Mouse (Mus musculus): ENCODE measurements around the gene Olfr1424. TPM values are rescaled to one million over a fixed set of nuclear protein-coding genes. Genes with fewer than 3 reads are reported as not detected.
"Not testable (repeated sequence)": the region's sequence is repeated elsewhere in the genome, so short reads cannot be mapped to it uniquely, and the experiment has no call there.

The Olfr1424 gene
- polyA plus RNA-seq (2015; fragmentation: Nextera tagmentation; extraction: Ambion mirVana): not detected in 2 replicates

GRCm38 (mm10) chr19:12062582-12062981 lies at the start of gene Olfr1424:
Olfr1424 (minus strand) TSS chr19:12062682.
- 97% methylated on average over 1 of the region's 1 CpGs for WGBS
- not testable (repeated sequence) for ATAC-seq; H3K27ac ChIP-seq (ENCODE audit: low read depth, low read length); H3K27me3 ChIP-seq (replicated peaks; ENCODE audit: control insufficient read depth, insufficient read depth, low read length); H3K4me3 ChIP-seq (ENCODE audit: low read depth, low read length); H3K4me2 ChIP-seq (replicated peaks; ENCODE audit: low read depth); H3K4me1 ChIP-seq (replicated peaks; ENCODE audit: control insufficient read depth, insufficient read depth, low read length); H3K9ac ChIP-seq (ENCODE audit: low read depth, low read length); H3K9me3 ChIP-seq (ENCODE audit: control insufficient read depth); H3K36me3 ChIP-seq (ENCODE audit: control insufficient read depth, insufficient read depth)

GRCm38 (mm10) chr19:12104541-12104940 lies 42.1 kb upstream of the Olfr1424 start:
- no peak overlapping the region for H3K4me3 ChIP-seq (ENCODE audit: low read depth, low read length)
- H3K9ac ChIP-seq (ENCODE audit: low read depth, low read length): no peak overlapping the region
- no peaks in the 10 kb centered on the region for H3K9me3 ChIP-seq (ENCODE audit: control insufficient read depth)
- H3K36me3 ChIP-seq (ENCODE audit: control insufficient read depth, insufficient read depth): no peaks in the 10 kb centered on the region
- no peak overlapping the region for H3K4me2 ChIP-seq (replicated peaks; ENCODE audit: low read depth)
- WGBS: 48% methylated on average over 1 of the region's 1 CpGs
- no peaks in the 10 kb centered on the region for H3K27me3 ChIP-seq (replicated peaks; ENCODE audit: control insufficient read depth, insufficient read depth, low read length)
- no peaks in the 10 kb centered on the region for H3K4me1 ChIP-seq (replicated peaks; ENCODE audit: control insufficient read depth, insufficient read depth, low read length)
- ATAC-seq: no peak
- TF ChIP-seq CTCF (IDR thresholded peaks at IDR 0.05; ENCODE audit: low read depth): no peak
- no peak overlapping the region for H3K27ac ChIP-seq (ENCODE audit: low read depth, low read length)

- ATAC-seq: no peak
- H3K4me2 ChIP-seq (replicated peaks; ENCODE audit: low read depth): no peak within 1 kb of the TSS
- no peak within 1 kb of the TSS for H3K27ac ChIP-seq (ENCODE audit: low read depth, low read length)
- H3K4me1 ChIP-seq (replicated peaks; ENCODE audit: control insufficient read depth, insufficient read depth, low read length): no peaks in the 10 kb centered on the region
- 96% methylated on average over 2 of the region's 2 CpGs for WGBS
- H3K36me3 ChIP-seq (ENCODE audit: control insufficient read depth, insufficient read depth): no peaks in the 10 kb centered on the region
- no peaks in the 10 kb centered on the region for H3K27me3 ChIP-seq (replicated peaks; ENCODE audit: control insufficient read depth, insufficient read depth, low read length)
- H3K9ac ChIP-seq (ENCODE audit: low read depth, low read length): no peak within 1 kb of the TSS
- no peak within 1 kb of the TSS for H3K4me3 ChIP-seq (ENCODE audit: low read depth, low read length)
- no peaks in the 10 kb centered on the region for H3K9me3 ChIP-seq (ENCODE audit: control insufficient read depth)
- TF ChIP-seq CTCF (IDR thresholded peaks at IDR 0.05; ENCODE audit: low read depth): no peak
These were observed 40.8 kb upstream of the Olfr1424 start, which contains the start of gene Olfr1427 for GRCm38 (mm10) chr19:12103234-12103633. Olfr1427 (minus strand) TSS chr19:12103334.

GRCm38 (mm10) chr19:12091913-12092312 lies 29.4 kb upstream of the Olfr1424 start, which contains the start of gene Olfr1426:
Olfr1426 (minus strand) TSS chr19:12092013.
- Histone ChIP-seq H3K27ac (ENCODE audit: low read depth, low read length) (no peak within 1 kb of the TSS), H3K4me1 (replicated peaks; ENCODE audit: control insufficient read depth, insufficient read depth, low read length) (no peaks in the 10 kb centered on the region), H3K4me3 (ENCODE audit: low read depth, low read length) (no peak within 1 kb of the TSS), H3K4me2 (replicated peaks; ENCODE audit: low read depth) (no peak within 1 kb of the TSS), H3K27me3 (replicated peaks; ENCODE audit: control insufficient read depth, insufficient read depth, low read length) (no peaks in the 10 kb centered on the region), H3K9ac (ENCODE audit: low read depth, low read length) (no peak within 1 kb of the TSS), H3K9me3 (ENCODE audit: control insufficient read depth) (no peaks in the 10 kb centered on the region), H3K36me3 (ENCODE audit: control insufficient read depth, insufficient read depth) (no peaks in the 10 kb centered on the region)
- ATAC-seq: no peak
- TF ChIP-seq CTCF (IDR thresholded peaks at IDR 0.05; ENCODE audit: low read depth): no peak
- WGBS: 71% methylated on average over 1 of the region's 1 CpGs

GRCm38 (mm10) chr19:12077631-12078030 lies 15.1 kb upstream of the Olfr1424 start, which contains the start of gene Olfr1425:
Olfr1425 (minus strand) TSS chr19:12077731.
- not testable (repeated sequence) for H3K4me2 ChIP-seq (replicated peaks; ENCODE audit: low read depth); H3K4me1 ChIP-seq (replicated peaks; ENCODE audit: control insufficient read depth, insufficient read depth, low read length); H3K36me3 ChIP-seq (ENCODE audit: control insufficient read depth, insufficient read depth); H3K9ac ChIP-seq (ENCODE audit: low read depth, low read length); H3K27ac ChIP-seq (ENCODE audit: low read depth, low read length); H3K9me3 ChIP-seq (ENCODE audit: control insufficient read depth); ATAC-seq; H3K4me3 ChIP-seq (ENCODE audit: low read depth, low read length); H3K27me3 ChIP-seq (replicated peaks; ENCODE audit: control insufficient read depth, insufficient read depth, low read length)
- 81% methylated on average over 4 of the region's 4 CpGs for WGBS

- H3K27me3 ChIP-seq (replicated peaks; ENCODE audit: control insufficient read depth, insufficient read depth, low read length); H3K4me1 ChIP-seq (replicated peaks; ENCODE audit: control insufficient read depth, insufficient read depth, low read length); H3K27ac ChIP-seq (ENCODE audit: low read depth, low read length); H3K36me3 ChIP-seq (ENCODE audit: control insufficient read depth, insufficient read depth); H3K9ac ChIP-seq (ENCODE audit: low read depth, low read length); H3K4me3 ChIP-seq (ENCODE audit: low read depth, low read length); ATAC-seq; H3K9me3 ChIP-seq (ENCODE audit: control insufficient read depth); H3K4me2 ChIP-seq (replicated peaks; ENCODE audit: low read depth): not testable (repeated sequence)
- WGBS: 91% methylated on average over 1 of the region's 1 CpGs
These were observed 7.1 kb upstream of the Olfr1424 start for GRCm38 (mm10) chr19:12069546-12069945.

- H3K36me3 ChIP-seq (ENCODE audit: control insufficient read depth, insufficient read depth); H3K4me2 ChIP-seq (replicated peaks; ENCODE audit: low read depth); H3K4me3 ChIP-seq (ENCODE audit: low read depth, low read length); ATAC-seq; H3K27ac ChIP-seq (ENCODE audit: low read depth, low read length); H3K27me3 ChIP-seq (replicated peaks; ENCODE audit: control insufficient read depth, insufficient read depth, low read length); H3K9me3 ChIP-seq (ENCODE audit: control insufficient read depth); H3K9ac ChIP-seq (ENCODE audit: low read depth, low read length); H3K4me1 ChIP-seq (replicated peaks; ENCODE audit: control insufficient read depth, insufficient read depth, low read length): not testable (repeated sequence)
- WGBS: 81% methylated on average over 1 of the region's 1 CpGs
These were observed 5.3 kb upstream of the Olfr1424 start for GRCm38 (mm10) chr19:12067806-12068205.

Data from intestine, postnatal 0 days (tissue).